Mouse (Mus musculus): Measurements from ENCODE around the gene Pcdh7. TPM values are rescaled to one million over a fixed set of nuclear protein-coding genes. Genes with fewer than 3 reads are reported as not detected.

The Pcdh7 gene
- polyA plus RNA-seq, 1 experiment: 3.7 TPM

- Histone ChIP-seq H3K4me3 (replicated peaks; ENCODE audit: control insufficient read depth, low read depth, low read length) (no peak overlapping the region), H3K4me1 (ENCODE audit: control insufficient read depth, insufficient read depth, low read length) (no peaks in the 10 kb centered on the region), H3K27ac (ENCODE audit: control insufficient read depth, insufficient read depth, low read depth, low read length, poor library complexity) (no peak overlapping the region)
- WGBS: 85% methylated on average over 8 of the region's 8 CpGs
- TF ChIP-seq POLR2A (IDR thresholded peaks at IDR 0.05; ENCODE audit: borderline replicate concordance, control insufficient read depth, low read depth, low read length): no peak
- no peak for TF ChIP-seq CTCF (IDR thresholded peaks at IDR 0.05; ENCODE audit: control insufficient read depth, insufficient read depth, low read length)
Measured at GRCm38 (mm10) chr5:57821099-57821498, 103.3 kb downstream of the Pcdh7 start.

- Histone ChIP-seq H3K4me3 (replicated peaks; ENCODE audit: control insufficient read depth, low read depth, low read length) (no peak overlapping the region), H3K4me1 (ENCODE audit: control insufficient read depth, insufficient read depth, low read length) (no peaks in the 10 kb centered on the region), H3K27ac (ENCODE audit: control insufficient read depth, insufficient read depth, low read depth, low read length, poor library complexity) (no peak overlapping the region)
- 89% methylated on average over 3 of the region's 3 CpGs for WGBS
- TF ChIP-seq POLR2A (IDR thresholded peaks at IDR 0.05; ENCODE audit: borderline replicate concordance, control insufficient read depth, low read depth, low read length) (no peak), CTCF (IDR thresholded peaks at IDR 0.05; ENCODE audit: control insufficient read depth, insufficient read depth, low read length) (no peak)
Measured at GRCm38 (mm10) chr5:57828437-57828836, 110.7 kb downstream of the Pcdh7 start.

GRCm38 (mm10) chr5:57837150-57837549 is 119.4 kb downstream of the Pcdh7 start:
- Histone ChIP-seq H3K4me3 (replicated peaks; ENCODE audit: control insufficient read depth, low read depth, low read length) (no peak overlapping the region), H3K27ac (ENCODE audit: control insufficient read depth, insufficient read depth, low read depth, low read length, poor library complexity) (no peak overlapping the region), H3K4me1 (ENCODE audit: control insufficient read depth, insufficient read depth, low read length) (no peaks in the 10 kb centered on the region)
- WGBS: 82% methylated on average over 2 of the region's 2 CpGs
- TF ChIP-seq POLR2A (IDR thresholded peaks at IDR 0.05; ENCODE audit: borderline replicate concordance, control insufficient read depth, low read depth, low read length): no peak
- TF ChIP-seq CTCF (IDR thresholded peaks at IDR 0.05; ENCODE audit: control insufficient read depth, insufficient read depth, low read length): no peak

- H3K4me1 ChIP-seq (ENCODE audit: control insufficient read depth, insufficient read depth, low read length): no peaks in the 10 kb centered on the region
- TF ChIP-seq CTCF (IDR thresholded peaks at IDR 0.05; ENCODE audit: control insufficient read depth, insufficient read depth, low read length) (no peak), POLR2A (IDR thresholded peaks at IDR 0.05; ENCODE audit: borderline replicate concordance, control insufficient read depth, low read depth, low read length) (no peak)
- no peak overlapping the region for H3K4me3 ChIP-seq (replicated peaks; ENCODE audit: control insufficient read depth, low read depth, low read length)
- no peak overlapping the region for H3K27ac ChIP-seq (ENCODE audit: control insufficient read depth, insufficient read depth, low read depth, low read length, poor library complexity)
- WGBS: 63% methylated on average over 5 of the region's 5 CpGs
Measured at GRCm38 (mm10) chr5:57841357-57842119, 123.8 kb downstream of the Pcdh7 start.

GRCm38 (mm10) chr5:57847500-57847899 is 129.7 kb downstream of the Pcdh7 start:
- Histone ChIP-seq H3K4me3 (replicated peaks; ENCODE audit: control insufficient read depth, low read depth, low read length) (no peak overlapping the region), H3K4me1 (ENCODE audit: control insufficient read depth, insufficient read depth, low read length) (no peaks in the 10 kb centered on the region), H3K27ac (ENCODE audit: control insufficient read depth, insufficient read depth, low read depth, low read length, poor library complexity) (no peak overlapping the region)
- WGBS: 63% methylated on average over 3 of the region's 3 CpGs
- TF ChIP-seq POLR2A (IDR thresholded peaks at IDR 0.05; ENCODE audit: borderline replicate concordance, control insufficient read depth, low read depth, low read length) (no peak), CTCF (IDR thresholded peaks at IDR 0.05; ENCODE audit: control insufficient read depth, insufficient read depth, low read length) (no peak)

GRCm38 (mm10) chr5:57850111-57850510 is 132.3 kb downstream of the Pcdh7 start:
- WGBS: 12% methylated on average over 2 of the region's 2 CpGs
- Histone ChIP-seq H3K4me3 (replicated peaks; ENCODE audit: control insufficient read depth, low read depth, low read length) (no peak overlapping the region), H3K4me1 (ENCODE audit: control insufficient read depth, insufficient read depth, low read length) (no peaks in the 10 kb centered on the region), H3K27ac (ENCODE audit: control insufficient read depth, insufficient read depth, low read depth, low read length, poor library complexity) (no peak overlapping the region)
- TF ChIP-seq POLR2A (IDR thresholded peaks at IDR 0.05; ENCODE audit: borderline replicate concordance, control insufficient read depth, low read depth, low read length) (no peak), CTCF (IDR thresholded peaks at IDR 0.05; ENCODE audit: control insufficient read depth, insufficient read depth, low read length) (no peak)

- Histone ChIP-seq H3K4me1 (ENCODE audit: control insufficient read depth, insufficient read depth, low read length) (no peaks in the 10 kb centered on the region), H3K4me3 (replicated peaks; ENCODE audit: control insufficient read depth, low read depth, low read length) (no peak overlapping the region), H3K27ac (ENCODE audit: control insufficient read depth, insufficient read depth, low read depth, low read length, poor library complexity) (no peak overlapping the region)
- TF ChIP-seq POLR2A (IDR thresholded peaks at IDR 0.05; ENCODE audit: borderline replicate concordance, control insufficient read depth, low read depth, low read length) (no peak), CTCF (IDR thresholded peaks at IDR 0.05; ENCODE audit: control insufficient read depth, insufficient read depth, low read length) (no peak)
- WGBS: 8% methylated on average over 3 of the region's 3 CpGs
Measured at GRCm38 (mm10) chr5:57857316-57857715, 139.5 kb downstream of the Pcdh7 start.

- Histone ChIP-seq H3K27ac (ENCODE audit: control insufficient read depth, insufficient read depth, low read depth, low read length, poor library complexity) (no peak overlapping the region), H3K4me1 (ENCODE audit: control insufficient read depth, insufficient read depth, low read length) (no peaks in the 10 kb centered on the region), H3K4me3 (replicated peaks; ENCODE audit: control insufficient read depth, low read depth, low read length) (no peak overlapping the region)
- TF ChIP-seq POLR2A (IDR thresholded peaks at IDR 0.05; ENCODE audit: borderline replicate concordance, control insufficient read depth, low read depth, low read length): no peak
- no peak for TF ChIP-seq CTCF (IDR thresholded peaks at IDR 0.05; ENCODE audit: control insufficient read depth, insufficient read depth, low read length)
- WGBS: 64% methylated on average over 3 of the region's 3 CpGs
Measured at GRCm38 (mm10) chr5:57864254-57864653, 146.5 kb downstream of the Pcdh7 start.
